Mouse (Mus musculus): Measurements from ENCODE around the gene Anxa9. TPM values are rescaled to one million over a fixed set of nuclear protein-coding genes. Genes with fewer than 3 reads are reported as not detected.

The Anxa9 gene
- polyA plus RNA-seq, 1 experiment from 2014 or later: 1.2 TPM

DNA sequence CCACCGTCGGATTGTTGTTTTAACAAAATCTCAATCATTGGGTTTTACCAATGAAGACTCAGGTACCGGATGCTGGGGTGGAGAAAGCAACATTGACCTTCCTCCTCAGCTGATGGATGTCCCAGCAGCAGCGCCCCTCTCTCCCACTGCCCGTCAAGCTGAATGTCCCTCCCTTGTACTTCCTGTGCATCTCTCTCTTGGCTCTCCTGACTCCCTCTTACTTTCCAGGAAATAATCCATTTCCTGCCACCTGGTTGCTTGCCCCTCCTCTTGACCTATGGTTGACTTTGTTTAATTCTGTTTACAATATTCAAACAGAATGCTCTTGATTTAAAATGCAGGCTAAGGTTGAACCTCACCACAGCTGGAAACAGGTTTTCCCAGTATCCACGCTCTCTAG is 16.8 kb downstream of the Anxa9 start:
- Histone ChIP-seq H3K27me3 (ENCODE audit: control insufficient read depth, insufficient read depth, low read length) (no peaks in the 10 kb centered on the region), H3K9ac (ENCODE audit: low read length) (no peak overlapping the region), H3K27ac (ENCODE audit: low read depth, low read length) (no peak overlapping the region), H3K4me3 (ENCODE audit: low read depth, low read length) (no peak overlapping the region), H3K9me3 (ENCODE audit: control insufficient read depth, low read length) (no peaks in the 10 kb centered on the region), H3K4me1 (ENCODE audit: control insufficient read depth, insufficient read depth, low read length) (no peaks in the 10 kb centered on the region), H3K4me2 (ENCODE audit: low read depth) (no peak overlapping the region), H3K36me3 (ENCODE audit: control insufficient read depth, insufficient read depth, low read length) (peaks cover 2% of the 10 kb centered on the region)
- 78% methylated on average over 6 of the region's 6 CpGs for WGBS
- no peak for ATAC-seq (ENCODE audit: insufficient read depth, low FRiP score, low TSS enrichment)
- DNase-seq (ENCODE audit: low spot score): no peak

DNA sequence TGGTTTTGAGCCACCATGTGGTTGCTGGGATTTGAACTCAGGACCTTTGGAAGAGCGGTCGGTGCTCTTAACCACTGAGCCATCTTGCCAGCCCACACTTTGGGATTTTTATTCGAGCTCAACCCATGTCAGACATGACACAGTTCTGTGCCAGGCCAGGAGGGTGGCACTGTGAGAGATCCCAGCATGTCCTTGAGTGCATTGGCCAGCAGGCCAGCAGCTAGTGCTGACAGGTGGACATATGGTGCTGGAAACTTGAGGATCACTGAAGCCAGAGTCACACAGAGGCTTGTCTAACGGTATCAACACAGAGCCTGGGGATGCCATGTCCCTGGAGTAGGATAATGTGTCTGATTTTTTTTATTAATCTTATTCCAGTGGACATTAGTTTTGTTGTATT is 17.6 kb downstream of the Anxa9 start:
- 91% methylated on average over 4 of the region's 4 CpGs for WGBS

DNA sequence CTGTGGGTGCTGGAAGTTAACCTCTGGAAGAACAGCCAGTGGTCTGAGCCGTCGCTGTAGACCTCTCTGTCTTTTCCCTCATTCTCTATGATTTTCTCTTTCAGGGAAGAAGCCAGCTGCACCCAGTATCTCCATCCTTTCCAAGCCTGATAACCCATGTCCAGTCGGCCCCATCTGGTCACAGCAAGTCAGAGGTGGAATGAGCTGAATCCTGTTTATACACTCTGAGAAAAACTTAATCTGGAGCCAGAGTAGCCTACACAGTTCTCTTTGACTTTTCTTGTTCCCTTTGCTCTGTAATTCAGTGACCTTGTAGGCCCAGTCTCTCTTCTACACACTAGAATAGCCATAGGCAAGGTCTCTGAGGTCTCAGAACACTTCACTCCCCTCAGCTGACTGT is 19.4 kb downstream of the Anxa9 start:
- Histone ChIP-seq H3K4me2 (ENCODE audit: low read depth) (no peak overlapping the region), H3K36me3 (ENCODE audit: control insufficient read depth, insufficient read depth, low read length) (peaks cover 2% of the 10 kb centered on the region), H3K4me1 (ENCODE audit: control insufficient read depth, insufficient read depth, low read length) (0 out of 2 replicates have a peak, but pooled peaks cover 5% of the 10 kb centered on the region), H3K4me3 (ENCODE audit: low read depth, low read length) (no peak overlapping the region), H3K27me3 (ENCODE audit: control insufficient read depth, insufficient read depth, low read length) (no peaks in the 10 kb centered on the region), H3K9me3 (ENCODE audit: control insufficient read depth, low read length) (no peaks in the 10 kb centered on the region), H3K9ac (ENCODE audit: low read length) (no peak overlapping the region), H3K27ac (ENCODE audit: low read depth, low read length) (no peak overlapping the region)
- WGBS: 91% methylated on average over 3 of the region's 3 CpGs
- DNase-seq (ENCODE audit: low spot score) (no peak), ATAC-seq (ENCODE audit: insufficient read depth, low FRiP score, low TSS enrichment) (no peak)

More for the DNA sequence above, 17.6 kb downstream of the Anxa9 start:
- H3K36me3 ChIP-seq (ENCODE audit: control insufficient read depth, insufficient read depth, low read length): peaks cover 2% of the 10 kb centered on the region
- H3K4me2 ChIP-seq (ENCODE audit: low read depth): no peak overlapping the region
- H3K27me3 ChIP-seq (ENCODE audit: control insufficient read depth, insufficient read depth, low read length): no peaks in the 10 kb centered on the region
- H3K4me3 ChIP-seq (ENCODE audit: low read depth, low read length): no peak overlapping the region
- H3K9ac ChIP-seq (ENCODE audit: low read length): no peak overlapping the region
- H3K27ac ChIP-seq (ENCODE audit: low read depth, low read length): no peak overlapping the region
- DNase-seq (ENCODE audit: low spot score): no peak
- H3K4me1 ChIP-seq (ENCODE audit: control insufficient read depth, insufficient read depth, low read length): no peaks in the 10 kb centered on the region
- H3K9me3 ChIP-seq (ENCODE audit: control insufficient read depth, low read length): no peaks in the 10 kb centered on the region
- no peak for ATAC-seq (ENCODE audit: insufficient read depth, low FRiP score, low TSS enrichment)

DNA sequence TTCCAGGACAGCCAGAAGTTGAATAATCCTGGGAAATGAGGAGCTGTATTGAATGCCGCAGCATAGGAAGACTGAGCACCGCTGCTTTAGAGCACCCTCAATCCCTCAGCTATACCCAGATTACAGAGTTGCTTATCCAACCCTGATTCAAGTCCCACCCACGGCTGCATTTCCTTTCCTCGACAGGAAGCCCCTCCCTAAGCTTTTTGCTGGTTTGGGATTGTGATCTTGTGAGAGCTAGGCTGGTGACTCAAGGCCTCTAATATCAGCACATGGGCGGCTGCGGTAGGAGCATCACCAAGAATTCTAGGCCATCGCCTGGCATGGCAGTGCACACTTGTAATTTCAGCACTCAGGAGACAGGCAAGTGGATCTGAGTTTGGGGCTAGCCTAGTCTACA is 20.5 kb downstream of the Anxa9 start:
- WGBS: 92% methylated on average over 7 of the region's 7 CpGs

DNA sequence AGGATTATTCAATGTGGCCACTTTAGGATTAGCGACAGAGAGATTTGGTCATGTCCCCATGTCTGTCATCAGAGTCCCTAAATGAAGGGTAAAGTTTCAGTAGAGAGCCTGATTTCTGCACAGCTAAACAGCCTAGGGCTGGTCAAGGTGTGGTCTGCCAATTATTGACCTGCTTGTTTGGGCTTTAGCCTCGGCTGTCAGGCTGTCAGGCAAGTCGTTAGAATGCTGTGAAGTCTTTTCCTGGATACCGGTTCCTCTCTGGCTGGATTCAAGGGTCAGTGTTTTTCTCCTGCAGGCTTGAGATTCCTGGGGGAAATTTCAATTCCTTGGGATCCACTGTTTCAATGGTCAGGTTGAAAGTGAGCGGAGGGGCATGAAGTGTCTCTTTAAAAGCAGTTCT is 21.0 kb downstream of the Anxa9 start:
- Histone ChIP-seq H3K4me2 (ENCODE audit: low read depth) (no peak overlapping the region), H3K4me1 (ENCODE audit: control insufficient read depth, insufficient read depth, low read length) (0 out of 2 replicates have a peak, but pooled peaks cover 5% of the 10 kb centered on the region), H3K9me3 (ENCODE audit: control insufficient read depth, low read length) (no peaks in the 10 kb centered on the region), H3K27ac (ENCODE audit: low read depth, low read length) (no peak overlapping the region), H3K27me3 (ENCODE audit: control insufficient read depth, insufficient read depth, low read length) (no peaks in the 10 kb centered on the region), H3K9ac (ENCODE audit: low read length) (no peak overlapping the region), H3K4me3 (ENCODE audit: low read depth, low read length) (no peak overlapping the region), H3K36me3 (ENCODE audit: control insufficient read depth, insufficient read depth, low read length) (peaks cover 2% of the 10 kb centered on the region; the same call in 1 of the 2 replicates)
- ATAC-seq (ENCODE audit: insufficient read depth, low FRiP score, low TSS enrichment) (no peak), DNase-seq (ENCODE audit: low spot score) (no peak)
- 78% methylated on average over 5 of the region's 5 CpGs for WGBS

More for the DNA sequence above, 20.5 kb downstream of the Anxa9 start:
- H3K9ac ChIP-seq (ENCODE audit: low read length): no peak overlapping the region
- 0 out of 2 replicates have a peak, but pooled peaks cover 5% of the 10 kb centered on the region for H3K4me1 ChIP-seq (ENCODE audit: control insufficient read depth, insufficient read depth, low read length)
- H3K36me3 ChIP-seq (ENCODE audit: control insufficient read depth, insufficient read depth, low read length): peaks cover 2% of the 10 kb centered on the region; the same call in 1 of the 2 replicates
- H3K4me3 ChIP-seq (ENCODE audit: low read depth, low read length): no peak overlapping the region
- H3K27ac ChIP-seq (ENCODE audit: low read depth, low read length): no peak overlapping the region
- H3K27me3 ChIP-seq (ENCODE audit: control insufficient read depth, insufficient read depth, low read length): no peaks in the 10 kb centered on the region
- DNase-seq (ENCODE audit: low spot score) (no peak), ATAC-seq (ENCODE audit: insufficient read depth, low FRiP score, low TSS enrichment) (no peak)
- H3K9me3 ChIP-seq (ENCODE audit: control insufficient read depth, low read length): no peaks in the 10 kb centered on the region
- no peak overlapping the region for H3K4me2 ChIP-seq (ENCODE audit: low read depth)

DNA sequence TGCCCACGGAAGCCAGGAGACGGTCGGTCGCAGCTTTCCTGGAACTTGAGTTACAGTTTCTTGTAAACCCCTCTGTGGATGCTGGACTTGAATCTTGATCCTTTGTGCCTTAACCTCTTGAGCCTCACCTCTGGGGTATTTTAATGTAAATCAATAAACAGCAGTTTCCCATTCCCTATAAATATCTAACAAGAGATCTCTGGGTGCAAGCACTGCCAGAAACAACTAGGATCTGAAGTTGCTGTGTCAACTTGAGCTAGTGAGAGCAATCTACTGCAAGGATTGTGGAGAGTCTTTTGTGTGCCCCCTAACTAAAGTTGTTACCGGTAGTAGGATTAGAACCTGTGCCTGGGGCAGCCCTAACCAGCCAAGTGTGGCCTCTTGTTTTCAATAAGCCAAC is 21.6 kb downstream of the Anxa9 start:
- DNase-seq (ENCODE audit: low spot score) (no peak), ATAC-seq (ENCODE audit: insufficient read depth, low FRiP score, low TSS enrichment) (no peak)
- Histone ChIP-seq H3K36me3 (ENCODE audit: control insufficient read depth, insufficient read depth, low read length) (peaks cover 2% of the 10 kb centered on the region; the same call in 1 of the 2 replicates), H3K27ac (ENCODE audit: low read depth, low read length) (no peak overlapping the region), H3K27me3 (ENCODE audit: control insufficient read depth, insufficient read depth, low read length) (no peaks in the 10 kb centered on the region), H3K4me1 (ENCODE audit: control insufficient read depth, insufficient read depth, low read length) (0 out of 2 replicates have a peak, but pooled peaks cover 5% of the 10 kb centered on the region), H3K4me2 (ENCODE audit: low read depth) (no peak overlapping the region), H3K4me3 (ENCODE audit: low read depth, low read length) (no peak overlapping the region), H3K9ac (ENCODE audit: low read length) (no peak overlapping the region), H3K9me3 (ENCODE audit: control insufficient read depth, low read length) (no peaks in the 10 kb centered on the region)
- WGBS: 92% methylated on average over 5 of the region's 5 CpGs

DNA sequence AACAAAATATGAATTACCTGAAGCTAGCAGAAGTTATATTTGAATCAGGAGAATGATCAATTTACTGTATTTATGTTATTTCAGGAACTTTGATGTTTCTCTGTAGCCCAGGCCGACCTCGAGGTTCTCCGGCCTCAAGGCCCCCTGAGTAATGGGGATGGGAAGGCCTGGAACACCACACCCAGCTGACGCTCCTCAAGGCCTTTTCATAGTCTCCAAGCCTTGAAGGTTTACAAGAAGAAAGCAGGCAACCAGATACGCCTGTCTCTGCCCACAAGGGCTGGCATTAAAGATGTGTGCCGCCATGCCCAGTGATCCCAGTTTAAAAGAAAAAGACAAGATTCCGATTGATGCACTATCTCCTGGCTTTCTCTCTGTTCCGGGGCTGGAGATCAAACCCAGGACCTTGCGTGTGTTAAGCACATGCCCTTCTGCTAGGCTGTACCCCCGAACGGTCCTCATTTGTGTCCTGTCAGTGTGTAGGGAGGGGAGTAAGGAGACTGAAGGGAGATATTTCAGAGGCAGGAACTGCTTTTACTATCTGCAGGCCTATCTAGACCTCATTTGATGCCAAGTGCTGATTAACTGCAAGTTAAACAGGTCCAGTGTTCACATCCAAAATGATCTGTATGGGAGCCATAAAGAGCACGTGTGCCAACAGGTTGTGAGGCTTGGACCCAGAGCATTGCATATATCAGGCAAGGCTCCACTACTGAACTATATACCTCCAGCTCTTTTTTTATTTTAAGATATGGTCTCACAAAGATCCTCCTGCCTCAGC is 22.3 kb downstream of the Anxa9 start:
- H3K27ac ChIP-seq (ENCODE audit: low read depth, low read length): no peak overlapping the region
- WGBS: 91% methylated on average over 12 of the region's 12 CpGs
- peaks cover 2% of the 10 kb centered on the region; the same call in 1 of the 2 replicates for H3K36me3 ChIP-seq (ENCODE audit: control insufficient read depth, insufficient read depth, low read length)
- H3K9ac ChIP-seq (ENCODE audit: low read length): no peak overlapping the region
- H3K4me2 ChIP-seq (ENCODE audit: low read depth): peak overlapping the region; percentile 74; the same call in 1 of the 2 replicates
- DNase-seq (ENCODE audit: low spot score) (no peak), ATAC-seq (ENCODE audit: insufficient read depth, low FRiP score, low TSS enrichment) (no peak)
- H3K4me3 ChIP-seq (ENCODE audit: low read depth, low read length): no peak overlapping the region
- no peaks in the 10 kb centered on the region for H3K27me3 ChIP-seq (ENCODE audit: control insufficient read depth, insufficient read depth, low read length)
- H3K4me1 ChIP-seq (ENCODE audit: control insufficient read depth, insufficient read depth, low read length): 0 out of 2 replicates have a peak, but pooled peaks cover 5% of the 10 kb centered on the region
- no peaks in the 10 kb centered on the region for H3K9me3 ChIP-seq (ENCODE audit: control insufficient read depth, low read length)

DNA sequence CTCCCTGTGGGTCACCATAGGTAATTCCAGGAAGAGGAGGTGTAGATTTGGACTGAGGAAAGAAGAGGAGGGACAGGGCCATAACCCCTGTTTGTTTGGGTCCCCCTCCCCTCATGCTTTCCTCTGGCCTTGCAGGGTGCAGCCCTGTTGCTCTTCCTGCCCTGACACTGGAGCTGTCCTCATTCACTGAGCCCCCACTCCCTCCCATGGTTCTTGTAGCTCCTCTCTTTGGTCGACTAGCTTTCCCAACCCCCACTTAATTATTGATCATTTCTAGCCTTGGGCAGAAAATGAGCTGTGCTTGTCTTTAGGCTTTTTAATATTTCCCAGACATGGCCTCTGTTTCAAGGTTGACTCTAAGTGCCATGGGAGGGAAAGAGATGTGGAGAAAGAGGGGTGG is 22.9 kb downstream of the Anxa9 start:
- peak overlapping the region; percentile 74 for H3K4me2 ChIP-seq (ENCODE audit: low read depth)
- H3K27ac ChIP-seq (ENCODE audit: low read depth, low read length): no peak overlapping the region
- DNase-seq (ENCODE audit: low spot score) (no peak), ATAC-seq (ENCODE audit: insufficient read depth, low FRiP score, low TSS enrichment) (no peak)
- H3K4me3 ChIP-seq (ENCODE audit: low read depth, low read length): peak overlapping the region; percentile 65
- H3K9ac ChIP-seq (ENCODE audit: low read length): peak overlapping the region; percentile 71
- WGBS: 27% methylated on average over 1 of the region's 1 CpGs
- H3K27me3 ChIP-seq (ENCODE audit: control insufficient read depth, insufficient read depth, low read length): no peaks in the 10 kb centered on the region
- H3K9me3 ChIP-seq (ENCODE audit: control insufficient read depth, low read length): no peaks in the 10 kb centered on the region
- 0 out of 2 replicates have a peak, but pooled peaks cover 5% of the 10 kb centered on the region for H3K4me1 ChIP-seq (ENCODE audit: control insufficient read depth, insufficient read depth, low read length)
- H3K36me3 ChIP-seq (ENCODE audit: control insufficient read depth, insufficient read depth, low read length): peaks cover 2% of the 10 kb centered on the region; the same call in 1 of the 2 replicates

DNA sequence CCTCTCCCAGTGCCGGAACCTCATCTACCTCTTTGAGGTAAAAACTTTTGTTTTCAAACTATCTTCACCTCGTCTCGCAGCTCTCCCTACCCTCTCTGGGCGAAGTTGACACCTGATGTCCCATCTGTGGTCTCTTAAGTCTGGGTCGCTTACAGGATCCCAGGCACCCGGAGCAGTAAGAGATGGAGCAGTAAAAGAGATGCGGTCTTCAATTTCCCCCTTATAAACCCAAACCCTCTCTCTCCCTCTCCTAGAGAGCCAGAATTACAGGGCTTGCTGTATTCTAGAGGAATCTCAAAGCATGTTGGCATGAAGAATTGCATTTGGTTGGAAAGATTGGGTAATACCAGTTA is 23.4 kb downstream of the Anxa9 start:
- H3K9me3 ChIP-seq (ENCODE audit: control insufficient read depth, low read length): no peaks in the 10 kb centered on the region
- peak overlapping the region; percentile 91 for H3K27ac ChIP-seq (ENCODE audit: low read depth, low read length)
- H3K27me3 ChIP-seq (ENCODE audit: control insufficient read depth, insufficient read depth, low read length): no peaks in the 10 kb centered on the region
- peak overlapping the region; percentile 65 for H3K4me3 ChIP-seq (ENCODE audit: low read depth, low read length)
- WGBS: 1% methylated on average over 7 of the region's 7 CpGs
- peaks cover 2% of the 10 kb centered on the region; the same call in 1 of the 2 replicates for H3K36me3 ChIP-seq (ENCODE audit: control insufficient read depth, insufficient read depth, low read length)
- 0 out of 2 replicates have a peak, but pooled peaks cover 5% of the 10 kb centered on the region for H3K4me1 ChIP-seq (ENCODE audit: control insufficient read depth, insufficient read depth, low read length)
- DNase-seq (ENCODE audit: low spot score) (no peak), ATAC-seq (ENCODE audit: insufficient read depth, low FRiP score, low TSS enrichment) (0 out of 2 replicates have a peak, but pooled peaks have one; percentile 7)
- peak overlapping the region; percentile 74 for H3K4me2 ChIP-seq (ENCODE audit: low read depth)
- peak overlapping the region; percentile 71 for H3K9ac ChIP-seq (ENCODE audit: low read length)

All from neural tube, embryonic 11.5 days (tissue).